Mouse (Mus musculus) CH12.LX (cell line): ENCODE data around the gene Sncb. TPM values are rescaled to one million over a fixed set of nuclear protein-coding genes. Genes with fewer than 3 reads are reported as not detected.

Source experiments
- DNase-seq: peaks from one replicate; pipeline ENCODE4 v3.0.0-alpha.2; 2013; ENCODE audit errors: extremely low read depth
- H3K27ac ChIP-seq: 2 replicates; pipeline ENCODE4 v1.5.1; 2012; ENCODE audit warnings: low read depth, mild to moderate bottlenecking, control low read depth, moderate library complexity; ENCODE audit not compliant: insufficient read depth
- H3K27me3 ChIP-seq: replicated peaks from 2 replicates; pipeline ENCODE3; 2012; ENCODE audit warnings: inconsistent platforms
- H3K36me3 ChIP-seq, 2 experiments: replicated peaks in 1 of 2; 2 replicates each; pipeline versions ENCODE3 to v1.6.1; 2012; ENCODE audit warnings: inconsistent platforms in 1 of 2, low read length in 1 of 2, mild to moderate bottlenecking in 1 of 2, mixed read lengths in 1 of 2, moderate library complexity in 1 of 2; ENCODE audit not compliant: control insufficient read depth in 1 of 2, insufficient read depth in 1 of 2
- H3K4me1 ChIP-seq, 2 experiments: 2 replicates each; pipeline ENCODE4 v1.6.1; 2012; ENCODE audit warnings: inconsistent platforms in 1 of 2, moderate library complexity in 1 of 2; ENCODE audit not compliant: insufficient read depth in 2 of 2, control insufficient read depth in 1 of 2
- H3K4me2 ChIP-seq: 2 replicates; pipeline ENCODE4 v1.6.1; 2012; ENCODE audit warnings: low read depth, mild to moderate bottlenecking, control low read depth; ENCODE audit not compliant: poor library complexity, insufficient read depth, severe bottlenecking
- H3K4me3 ChIP-seq, 3 experiments: fragments of 150-350 bp in 1 of 3; sonication (generic) in 1 of 3; replicated peaks in 1 of 3; 2 replicates each; pipeline versions ENCODE3 to v1.5.1; 2011 to 2012; ENCODE audit warnings: low read depth in 2 of 3, low read length in 2 of 3, mild to moderate bottlenecking in 2 of 3, moderate library complexity in 2 of 3, control low read depth in 1 of 3, improper control_type of control experiment in 1 of 3, inconsistent platforms in 1 of 3, mixed read lengths in 1 of 3; ENCODE audit not compliant: poor library complexity in 1 of 3
- H3K79me2 ChIP-seq: replicated peaks from 2 replicates; pipeline ENCODE4 v1.6.1; 2012; ENCODE audit warnings: mild to moderate bottlenecking, moderate library complexity; ENCODE audit not compliant: control insufficient read depth, poor library complexity, insufficient read depth, severe bottlenecking; ENCODE audit errors: extremely low read depth
- H3K9ac ChIP-seq: 2 replicates; pipeline ENCODE4 v1.6.1; 2012; ENCODE audit warnings: low read depth, mild to moderate bottlenecking, control low read depth, moderate library complexity; ENCODE audit not compliant: insufficient read depth
- H3K9me3 ChIP-seq: replicated peaks from 2 replicates; pipeline ENCODE3; 2012; ENCODE audit warnings: low read length, inconsistent platforms, mixed read lengths
- CTCF ChIP-seq, 2 experiments: IDR thresholded peaks in 1 of 2; conservative IDR thresholded peaks in 1 of 2; 2 replicates each; pipeline ENCODE4 v1.5.1; 2011 to 2012; ENCODE audit warnings: low read depth in 2 of 2, low read length in 2 of 2, improper control_type of control experiment in 1 of 2, inconsistent platforms in 1 of 2, mild to moderate bottlenecking in 1 of 2, moderate library complexity in 1 of 2
- E2F4 ChIP-seq: IDR thresholded peaks from 2 replicates; pipeline ENCODE4 v1.6.1; 2011; ENCODE audit warnings: low read depth, low read length, improper control_type of control experiment; ENCODE audit not compliant: insufficient replicate concordance
- EP300 ChIP-seq: IDR thresholded peaks from 2 replicates; pipeline ENCODE4 v1.6.1; 2011; ENCODE audit warnings: low read length, improper control_type of control experiment
- GABPA ChIP-seq: IDR thresholded peaks from 2 replicates; pipeline ENCODE4 v1.6.1; 2012; ENCODE audit warnings: low read depth, low read length, improper control_type of control experiment, inconsistent platforms; ENCODE audit not compliant: insufficient replicate concordance
- MAFK ChIP-seq: IDR thresholded peaks from 2 replicates; pipeline ENCODE4 v1.6.1; 2011; ENCODE audit warnings: low read length, improper control_type of control experiment; ENCODE audit not compliant: insufficient replicate concordance
- NRF1 ChIP-seq: IDR thresholded peaks from 2 replicates; pipeline ENCODE4 v1.6.1; 2014; ENCODE audit warnings: low read depth, mild to moderate bottlenecking, inconsistent platforms, low read length, improper control_type of control experiment, moderate library complexity
- RCOR1 ChIP-seq: conservative IDR thresholded peaks from 2 replicates; pipeline ENCODE4 v1.6.1; 2012; ENCODE audit warnings: low read depth, mild to moderate bottlenecking, inconsistent platforms, low read length, improper control_type of control experiment
- TBP ChIP-seq: conservative IDR thresholded peaks from 2 replicates; pipeline ENCODE4 v1.6.1; 2011; ENCODE audit warnings: low read depth, low read length, improper control_type of control experiment
- USF1 ChIP-seq: IDR thresholded peaks from 2 replicates; pipeline ENCODE4 v1.6.1; 2014; ENCODE audit warnings: low read depth, mild to moderate bottlenecking, inconsistent platforms, low read length, improper control_type of control experiment
- dilution Hi-C: fragments of 300-500 bp; cut with MboI; formaldehyde crosslinking; loops from 2 replicates; pipeline ENCODE4 v1.14.3; 2020; ENCODE audit warnings: low sequenced_read_pairs; ENCODE audit not compliant: extremely low pct_unique_long_range_greater_than_20kb, extremely low pct_ligation_motif_present
- in situ Hi-C: fragments of 300-500 bp; cut with MboI; formaldehyde crosslinking; loops from 3 replicates; pipeline ENCODE4 v1.14.3; 2019; ENCODE audit warnings: low sequenced_read_pairs, low pct_ligation_motif_present, low pct_unique_long_range_greater_than_20kb, mixed read lengths
- polyA plus RNA-seq: library from polyadenylated mRNA; unstranded; fragments of >175 nt; gene quantifications from 2 replicates; pipeline ENCODE4 v1.2.1, GENCODE M21; 2012; ENCODE audit warnings: low read depth; ENCODE audit not compliant: insufficient read length
- total RNA-seq, 2 experiments: library from RNA; depleted of rRNA; stranded (reverse); fragments of 300-350 nt in 1 of 2; fragments of >200 nt in 1 of 2; gene quantifications; 2 replicates each; pipeline ENCODE4 v1.2.3; 2012 to 2014

The Sncb gene
- total and polyA plus RNA-seq, 3 experiments = not detected

DNA sequence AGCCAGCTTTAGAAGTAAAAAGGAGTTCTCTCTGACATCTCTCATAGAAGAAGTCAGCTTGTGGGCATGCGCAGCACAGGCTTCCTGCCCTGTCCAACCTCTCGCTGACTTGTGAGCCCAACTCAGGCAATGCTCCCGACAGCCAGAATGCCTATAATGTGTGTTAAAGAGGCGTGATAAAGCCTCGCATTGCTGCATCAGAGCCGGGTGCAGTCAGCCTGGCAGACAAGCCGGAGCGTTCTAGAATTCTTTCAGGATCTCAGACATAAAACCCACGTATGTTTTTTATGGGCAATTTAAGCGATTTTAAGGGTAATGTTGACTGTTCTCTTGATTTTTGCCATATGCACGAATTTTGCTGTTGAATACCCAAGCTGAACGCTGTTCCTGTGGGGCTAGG is 41.7 kb upstream of the Sncb start:
- dilution Hi-C loops (no loop called here), in situ Hi-C loops (loop anchor here (5.0 kb wide), 1 partner anchor 149 kb away; no protein-coding TSS in a partner anchor)
- no peak for DNase-seq

DNA sequence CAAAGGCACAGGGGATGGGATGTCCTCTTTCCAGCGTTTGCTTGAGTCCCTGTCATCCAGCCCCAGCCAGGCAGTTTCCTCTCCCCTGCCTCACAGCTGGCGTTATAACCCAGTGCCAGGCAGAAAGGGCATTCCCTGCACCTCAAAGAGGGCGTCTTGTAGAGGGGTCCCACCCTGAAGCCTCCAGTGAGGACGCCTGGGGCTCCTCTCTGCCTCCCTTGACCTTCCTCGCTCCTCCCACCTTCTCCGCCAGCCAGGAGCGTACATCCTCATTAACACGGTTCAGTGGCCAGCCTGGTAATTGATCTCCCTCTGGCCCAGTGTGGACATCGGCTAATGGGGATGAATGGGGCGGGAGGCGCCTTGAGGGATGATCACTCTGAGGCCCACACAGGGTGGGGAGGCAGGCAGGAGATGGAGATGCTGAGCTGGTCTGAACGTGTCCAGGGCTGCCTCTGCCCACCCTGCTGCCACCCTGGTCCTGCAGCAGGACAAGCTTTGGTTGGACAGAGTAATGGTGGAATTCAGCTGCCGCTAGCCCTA is 40.1 kb upstream of the Sncb start:
- peaks cover 6% of the 10 kb centered on the region for H3K9me3 ChIP-seq
- H3K36me3 ChIP-seq = no peaks in the 10 kb centered on the region
- H3K27me3 ChIP-seq = peaks cover 66% of the 10 kb centered on the region

More for the DNA sequence above, 41.7 kb upstream of the Sncb start:
- H3K27me3 ChIP-seq = peaks cover 64% of the 10 kb centered on the region
- no peak overlapping the region for H3K9ac ChIP-seq
- TF ChIP-seq USF1 (no peak), NRF1 (peak; percentile 39; the same call in 1 of the 2 replicates), TBP (no peak), RCOR1 (no peak), E2F4 (no peak), GABPA (no peak)
- TF ChIP-seq, all 38 proteins: peak for 1
- H3K9me3 ChIP-seq = peaks cover 3% of the 10 kb centered on the region
- no peaks in the 10 kb centered on the region for H3K79me2 ChIP-seq
- H3K4me1 ChIP-seq = no peaks in the 10 kb centered on the region
- H3K27ac ChIP-seq = no peak overlapping the region
- H3K4me2 ChIP-seq = no peak overlapping the region
- no peak overlapping the region for H3K4me3 ChIP-seq
- H3K36me3 ChIP-seq = no peaks in the 10 kb centered on the region

DNA sequence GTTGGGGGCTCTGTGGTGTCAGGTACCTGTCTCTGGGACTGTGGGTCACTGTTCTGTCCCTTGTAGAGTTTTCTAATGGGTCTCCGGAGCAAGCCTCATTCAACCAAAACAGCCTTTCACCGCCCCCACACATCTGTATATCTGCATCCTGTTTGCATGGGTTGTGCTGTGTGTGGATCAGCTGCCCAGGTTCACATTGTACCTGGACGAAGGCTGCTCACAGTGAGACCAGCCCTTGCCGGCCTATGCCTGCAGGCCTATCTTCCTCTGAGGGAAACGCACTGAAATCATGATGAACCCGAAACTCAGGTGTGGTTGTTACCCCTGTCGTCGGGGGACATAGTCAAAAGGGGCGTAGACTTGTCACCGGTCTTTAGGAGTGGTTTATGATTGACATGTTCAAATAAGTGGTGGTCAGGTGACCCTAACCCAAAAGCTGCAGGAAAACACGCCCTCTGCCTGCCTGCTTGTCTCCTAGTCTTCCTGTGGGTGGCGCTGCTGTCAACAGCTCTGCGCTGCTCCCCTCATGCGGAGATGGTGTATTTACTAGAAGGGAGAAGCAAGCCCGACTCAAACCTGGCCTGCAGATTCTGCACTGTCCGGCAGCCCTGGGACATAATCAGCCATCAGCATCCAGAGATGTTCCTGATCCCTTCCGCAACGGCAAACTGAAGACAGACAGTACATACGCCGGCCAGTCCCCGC is 38.9 kb upstream of the Sncb start:
- Histone ChIP-seq H3K9ac (no peak overlapping the region), H3K79me2 (no peaks in the 10 kb centered on the region), H3K9me3 (peaks cover 6% of the 10 kb centered on the region), H3K27me3 (peaks cover 68% of the 10 kb centered on the region), H3K4me1 (no peaks in the 10 kb centered on the region), H3K4me2 (no peak overlapping the region), H3K27ac (no peak overlapping the region), H3K4me3 (no peak overlapping the region), H3K36me3 (no peaks in the 10 kb centered on the region)
- in situ Hi-C loops = loop anchor here (5.0 kb wide), 1 partner anchor 152 kb away; no protein-coding TSS in a partner anchor
- dilution Hi-C loops = no loop called here
- no peak for TF ChIP-seq MAFK
- no peak for TF ChIP-seq RCOR1
- peak in 1 of 2 experiments; percentile 40; a peak in 2 of 4 replicates for TF ChIP-seq CTCF (conservative IDR thresholded peaks at IDR 0.05 in 1 of 2, IDR thresholded peaks at IDR 0.05 in 1 of 2; ENCODE audit: low read depth in 2 of 2, low read length in 2 of 2)
- no peak for DNase-seq

More for the DNA sequence above, 40.1 kb upstream of the Sncb start:
- Histone ChIP-seq H3K4me3 (no peak overlapping the region), H3K79me2 (no peaks in the 10 kb centered on the region), H3K4me2 (no peak overlapping the region), H3K4me1 (no peaks in the 10 kb centered on the region), H3K9ac (no peak overlapping the region), H3K27ac (no peak overlapping the region)
- in situ Hi-C loops (loop anchor here (5.0 kb wide), 1 partner anchor 151 kb away; no protein-coding TSS in a partner anchor), dilution Hi-C loops (no loop called here)
- no peak for DNase-seq
- no peak for TF ChIP-seq EP300
